Mouse (Mus musculus) heart, adult 2 months (tissue): ENCODE measurements at regions not wholly inside any gene's neighbourhood (a gene's known extent, or its start where the extent isn't known, plus 50 kb on each side); places are given as distances from the start of the nearest gene placed in this dataset.

Source experiments
- DNase-seq, 2 experiments: peaks; one replicate each; pipeline ENCODE4 v3.0.0; 2021
- H3K27ac ChIP-seq: fragments of 200-600 bp; 2 replicates; pipeline ENCODE4 v1.8.1; 2022
- H3K27me3 ChIP-seq: fragments of 200-500 bp; 2 replicates; pipeline ENCODE4 v1.6.1; 2012; ENCODE audit warnings: mild to moderate bottlenecking, low read length, inconsistent platforms, mixed read lengths; ENCODE audit not compliant: control insufficient read depth, insufficient read depth
- H3K36me3 ChIP-seq: fragments of 200-500 bp; 2 replicates; pipeline ENCODE4 v1.6.1; 2012; ENCODE audit warnings: low read length, inconsistent platforms; ENCODE audit not compliant: control insufficient read depth, insufficient read depth
- H3K4me1 ChIP-seq: fragments of 200-500 bp; 2 replicates; pipeline ENCODE4 v1.6.1; 2011; ENCODE audit warnings: low read length; ENCODE audit not compliant: control insufficient read depth, insufficient read depth
- H3K4me3 ChIP-seq: fragments of 200-600 bp; 2 replicates; pipeline ENCODE4 v1.8.1; 2022
- H3K79me2 ChIP-seq: fragments of 200-500 bp; replicated peaks from 2 replicates; pipeline ENCODE4 v1.6.1; 2012; ENCODE audit warnings: mild to moderate bottlenecking, inconsistent platforms, low read length, moderate library complexity, mixed read lengths; ENCODE audit not compliant: control insufficient read depth, insufficient read depth
- H3K9ac ChIP-seq: fragments of 200-500 bp; 2 replicates; pipeline ENCODE4 v1.6.1; 2012; ENCODE audit warnings: low read depth, mild to moderate bottlenecking, control low read depth, inconsistent platforms, low read length, mixed read lengths
- CTCF ChIP-seq: fragments of 200-600 bp; IDR thresholded peaks from 2 replicates; pipeline ENCODE4 v1.8.1; 2022; ENCODE audit warnings: antibody characterized with exemption, mild to moderate bottlenecking, moderate library complexity
- EP300 ChIP-seq: fragments of 200-500 bp; IDR thresholded peaks from 2 replicates; pipeline ENCODE4 v1.6.1; 2011; ENCODE audit warnings: low read depth, low read length, control low read depth; ENCODE audit not compliant: insufficient read depth
- POLR2A ChIP-seq: fragments of 200-500 bp; IDR thresholded peaks from 2 replicates; pipeline ENCODE4 v1.6.1; 2011; ENCODE audit warnings: mild to moderate bottlenecking, low read depth, low read length, control low read depth; ENCODE audit not compliant: insufficient read depth
- WGBS: fragments of 180-500 bp; shearing (Covaris S2); methylation state at CpG from one replicate; pipeline ENCODE4 v1.1.7; 2018; 5-methylcytosine and 5-hydroxymethylcytosine counted together
- intact Hi-C: fragments of 180-260 bp; cut with DNase I; formaldehyde crosslinking; loops from one replicate; pipeline ENCODE4 v1.15.1; 2025

GRCm38 (mm10) chr8:90657116-90657515, 160.1 kb downstream of the Gm19935 start:
- intact Hi-C loops, result loop anchor here (2.0 to 5.0 kb wide), 2 partner anchors 654 to 805 kb away; no protein-coding TSS in a partner anchor
- 72% methylated on average over 5 of the region's 5 CpGs for WGBS

GRCm38 (mm10) chr8:90656436-90657090, 160.6 kb downstream of the Gm19935 start:
- Histone ChIP-seq H3K4me1 (no peaks in the 10 kb centered on the region), H3K36me3 (no peaks in the 10 kb centered on the region), H3K27ac (peak overlapping the region; percentile 75), H3K79me2 (no peaks in the 10 kb centered on the region), H3K4me3 (no peak overlapping the region), H3K27me3 (no peaks in the 10 kb centered on the region), H3K9ac (no peak overlapping the region)
- WGBS, result 56% methylated on average over 5 of the region's 5 CpGs
- intact Hi-C loops, result loop anchor here (2.0 to 5.0 kb wide), 2 partner anchors 654 to 804 kb away; no protein-coding TSS in a partner anchor
- DNase-seq, result no peak
- TF ChIP-seq EP300, result no peak
- TF ChIP-seq CTCF, result no peak
- no peak for TF ChIP-seq POLR2A

More at GRCm38 (mm10) chr8:90657116-90657515, 160.1 kb downstream of the Gm19935 start:
- H3K27me3 ChIP-seq, result no peaks in the 10 kb centered on the region
- H3K27ac ChIP-seq, result no peak overlapping the region; the same call in 1 of the 2 replicates
- H3K79me2 ChIP-seq, result no peaks in the 10 kb centered on the region
- H3K9ac ChIP-seq, result no peak overlapping the region
- DNase-seq, result no peak
- H3K4me1 ChIP-seq, result no peaks in the 10 kb centered on the region
- no peak for TF ChIP-seq POLR2A
- TF ChIP-seq CTCF, result no peak
- no peak for TF ChIP-seq EP300
- H3K4me3 ChIP-seq, result no peak overlapping the region
- H3K36me3 ChIP-seq, result no peaks in the 10 kb centered on the region

DNA sequence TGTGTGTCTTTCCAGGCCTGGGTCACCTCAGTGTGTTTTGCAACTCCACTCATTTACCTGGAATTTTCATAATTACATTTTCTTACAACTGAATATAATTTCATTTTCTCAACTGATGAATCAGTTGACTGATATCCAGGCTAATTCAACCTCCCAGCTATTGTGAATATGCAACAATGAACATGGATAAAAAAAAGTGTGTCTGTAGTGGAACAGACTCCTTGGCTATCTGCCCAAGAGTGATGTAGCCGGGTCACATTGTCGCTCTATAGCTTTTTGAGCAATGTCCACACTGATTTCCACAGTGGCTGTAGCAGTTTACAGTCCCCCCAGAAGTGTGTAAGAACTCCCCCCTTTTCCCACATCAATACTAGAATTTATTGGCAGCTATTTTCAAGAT, 162.4 kb downstream of the Gm19935 start:
- no peaks in the 10 kb centered on the region for H3K79me2 ChIP-seq
- H3K4me1 ChIP-seq, result no peaks in the 10 kb centered on the region
- H3K4me3 ChIP-seq, result no peak overlapping the region
- H3K9ac ChIP-seq, result no peak overlapping the region
- intact Hi-C loops, result loop anchor here (5.0 kb wide), 1 partner anchor 802 kb away; no protein-coding TSS in a partner anchor
- no peaks in the 10 kb centered on the region for H3K27me3 ChIP-seq
- H3K27ac ChIP-seq, result no peak overlapping the region
- no peaks in the 10 kb centered on the region for H3K36me3 ChIP-seq
- DNase-seq, result no peak
- 57% methylated on average over 2 of the region's 2 CpGs for WGBS
- no peak for TF ChIP-seq CTCF
- no peak for TF ChIP-seq POLR2A
- no peak for TF ChIP-seq EP300

- Histone ChIP-seq H3K79me2 (no peaks in the 10 kb centered on the region), H3K36me3 (no peaks in the 10 kb centered on the region), H3K27ac (no peak overlapping the region), H3K4me1 (no peaks in the 10 kb centered on the region), H3K9ac (no peak overlapping the region), H3K27me3 (no peaks in the 10 kb centered on the region), H3K4me3 (no peak overlapping the region)
- 49% methylated on average over 6 of the region's 6 CpGs for WGBS
- no peak for DNase-seq
- intact Hi-C loops, result no loop called here
- TF ChIP-seq CTCF (no peak), POLR2A (no peak), EP300 (no peak)
Measured at GRCm38 (mm10) chr8:90642392-90642791, 174.8 kb downstream of the Gm19935 start.

GRCm38 (mm10) chr8:90636770-90637169, 180.4 kb downstream of the Gm19935 start:
- no peak for DNase-seq
- TF ChIP-seq EP300, result no peak
- no peak for TF ChIP-seq POLR2A
- no peak for TF ChIP-seq CTCF
- no peaks in the 10 kb centered on the region for H3K79me2 ChIP-seq
- no peaks in the 10 kb centered on the region for H3K36me3 ChIP-seq
- H3K9ac ChIP-seq, result no peak overlapping the region
- intact Hi-C loops, result no loop called here
- WGBS, result 52% methylated on average over 7 of the region's 7 CpGs
- no peak overlapping the region for H3K4me3 ChIP-seq
- H3K27me3 ChIP-seq, result no peaks in the 10 kb centered on the region
- H3K4me1 ChIP-seq, result no peaks in the 10 kb centered on the region
- no peak overlapping the region for H3K27ac ChIP-seq

- TF ChIP-seq EP300, result no peak
- TF ChIP-seq CTCF, result no peak
- TF ChIP-seq POLR2A, result no peak
- intact Hi-C loops, result no loop called here
- no peak overlapping the region for H3K9ac ChIP-seq
- H3K4me1 ChIP-seq, result no peaks in the 10 kb centered on the region
- H3K27ac ChIP-seq, result no peak overlapping the region
- no peaks in the 10 kb centered on the region for H3K36me3 ChIP-seq
- no peak overlapping the region for H3K4me3 ChIP-seq
- no peak for DNase-seq
- H3K27me3 ChIP-seq, result no peaks in the 10 kb centered on the region
- 65% methylated on average over 7 of the region's 7 CpGs for WGBS
- H3K79me2 ChIP-seq, result no peaks in the 10 kb centered on the region
Measured at GRCm38 (mm10) chr8:90635766-90636492, 181.3 kb downstream of the Gm19935 start.
